Mouse (Mus musculus): ENCODE measurements around the gene Ncapd2. TPM values are rescaled to one million over a fixed set of nuclear protein-coding genes. Genes with fewer than 3 reads are reported as not detected.

The Ncapd2 gene
- polyA plus RNA-seq, 1 experiment from 2014 or later: 151 TPM

- H3K27me3 ChIP-seq (ENCODE audit: insufficient read depth, low read length): no peaks in the 10 kb centered on the region
- H3K9me3 ChIP-seq (ENCODE audit: low read length): no peaks in the 10 kb centered on the region
- H3K9ac ChIP-seq (replicated peaks; ENCODE audit: low read length): no peak overlapping the region
- no peak overlapping the region for H3K4me3 ChIP-seq (ENCODE audit: low read length)
- no peak overlapping the region for H3K4me2 ChIP-seq (replicated peaks; ENCODE audit: low read depth, low read length)
- H3K4me1 ChIP-seq (ENCODE audit: insufficient read depth, low read length): peaks cover 16% of the 10 kb centered on the region
- H3K36me3 ChIP-seq (ENCODE audit: insufficient read depth, low read length): peaks cover 65% of the 10 kb centered on the region
- no peak overlapping the region for H3K27ac ChIP-seq (ENCODE audit: low read length)
- ATAC-seq (ENCODE audit: low FRiP score, low TSS enrichment): no peak
- WGBS: 88% methylated on average over 12 of the region's 12 CpGs
Observed at GRCm38 (mm10) chr6:125128724-125129123, 62.8 kb downstream of the Ncapd2 start.

GRCm38 (mm10) chr6:125119387-125119786 is 72.1 kb downstream of the Ncapd2 start:
- Histone ChIP-seq H3K4me1 (ENCODE audit: insufficient read depth, low read length) (no peaks in the 10 kb centered on the region), H3K4me3 (ENCODE audit: low read length) (no peak overlapping the region), H3K4me2 (replicated peaks; ENCODE audit: low read depth, low read length) (no peak overlapping the region), H3K36me3 (ENCODE audit: insufficient read depth, low read length) (peaks cover 93% of the 10 kb centered on the region), H3K27ac (ENCODE audit: low read length) (no peak overlapping the region), H3K27me3 (ENCODE audit: insufficient read depth, low read length) (no peaks in the 10 kb centered on the region), H3K9me3 (ENCODE audit: low read length) (no peaks in the 10 kb centered on the region), H3K9ac (replicated peaks; ENCODE audit: low read length) (no peak overlapping the region)
- 90% methylated on average over 8 of the region's 8 CpGs for WGBS
- no peak for ATAC-seq (ENCODE audit: low FRiP score, low TSS enrichment)

Small RNAs within 50 kb of the gene (microRNA-seq; reads per million reads assigned to microRNA genes)
- 1.4 reads per million for gene Mir3098
- gene Mir8113: not detected

Other genes with a start within 250 kb of the Ncapd2 start
- gene Cops7a, start 226.2 kb downstream of the Ncapd2 start, polyA plus RNA-seq (2015; fragmentation: Nextera tagmentation; extraction: Ambion mirVana): 178 and 179 TPM in 2 replicates
- 2.1 and 2.3 TPM in 2 replicates for gene Pianp, start 195.0 kb downstream of the Ncapd2 start, polyA plus RNA-seq (2015; fragmentation: Nextera tagmentation; extraction: Ambion mirVana)
- 13.7 and 14.7 TPM in 2 replicates for gene Zfp384, start 182.6 kb downstream of the Ncapd2 start, polyA plus RNA-seq (2015; fragmentation: Nextera tagmentation; extraction: Ambion mirVana)
- gene Ing4, start 151.9 kb downstream of the Ncapd2 start, polyA plus RNA-seq (2015; fragmentation: Nextera tagmentation; extraction: Ambion mirVana): 152 and 158 TPM in 2 replicates
- gene Acrbp, start 142.0 kb downstream of the Ncapd2 start, polyA plus RNA-seq (2015; fragmentation: Nextera tagmentation; extraction: Ambion mirVana): 16.3 and 20.4 TPM in 2 replicates
- gene Lpar5, start 123.8 kb downstream of the Ncapd2 start, polyA plus RNA-seq (2015; fragmentation: Nextera tagmentation; extraction: Ambion mirVana): 0.30 and 0.60 TPM in 2 replicates
- 72.0 and 80.4 TPM in 2 replicates for gene Chd4, start 95.7 kb downstream of the Ncapd2 start, polyA plus RNA-seq (2015; fragmentation: Nextera tagmentation; extraction: Ambion mirVana)
- gene Nop2, start 59.8 kb downstream of the Ncapd2 start, polyA plus RNA-seq (2015; fragmentation: Nextera tagmentation; extraction: Ambion mirVana): 68.6 and 69.3 TPM in 2 replicates
- 7.9 and 8.7 TPM in 2 replicates for gene Iffo1, start 46.5 kb downstream of the Ncapd2 start, polyA plus RNA-seq (2015; fragmentation: Nextera tagmentation; extraction: Ambion mirVana)
- 2,036 and 2,102 TPM in 2 replicates for gene Gapdh, start 25.2 kb downstream of the Ncapd2 start, polyA plus RNA-seq (2015; fragmentation: Nextera tagmentation; extraction: Ambion mirVana)
- 213 and 228 TPM in 2 replicates for gene Mrpl51, start 100 bp upstream of the Ncapd2 start, polyA plus RNA-seq (2015; fragmentation: Nextera tagmentation; extraction: Ambion mirVana)
- 7.5 and 7.7 TPM in 2 replicates for gene Vamp1, start 23.9 kb upstream of the Ncapd2 start, polyA plus RNA-seq (2015; fragmentation: Nextera tagmentation; extraction: Ambion mirVana)
- gene Tapbpl, start 40.2 kb upstream of the Ncapd2 start, polyA plus RNA-seq (2015; fragmentation: Nextera tagmentation; extraction: Ambion mirVana): 7.4 and 8.2 TPM in 2 replicates
- 2.1 and 2.5 TPM in 2 replicates for gene Cd27, start 45.3 kb upstream of the Ncapd2 start, polyA plus RNA-seq (2015; fragmentation: Nextera tagmentation; extraction: Ambion mirVana)
- 0.19 and 0.65 TPM in 2 replicates for gene Tuba3a, start 94.3 kb upstream of the Ncapd2 start, polyA plus RNA-seq (2015; fragmentation: Nextera tagmentation; extraction: Ambion mirVana)
- gene Ltbr, start 122.2 kb upstream of the Ncapd2 start, polyA plus RNA-seq (2015; fragmentation: Nextera tagmentation; extraction: Ambion mirVana): 71.6 and 73.7 TPM in 2 replicates
- gene Scnn1a, start 129.0 kb upstream of the Ncapd2 start, polyA plus RNA-seq (2015; fragmentation: Nextera tagmentation; extraction: Ambion mirVana): 7.5 and 7.7 TPM in 2 replicates
- gene Tnfrsf1a, start 157.7 kb upstream of the Ncapd2 start, polyA plus RNA-seq (2015; fragmentation: Nextera tagmentation; extraction: Ambion mirVana): 91.0 and 93.2 TPM in 2 replicates
- 4.9 and 6.0 TPM in 2 replicates for gene Plekhg6, start 189.1 kb upstream of the Ncapd2 start, polyA plus RNA-seq (2015; fragmentation: Nextera tagmentation; extraction: Ambion mirVana)